26 mouse cellular contexts compared by ENCODE assay signal in the genomic region with DNA sequence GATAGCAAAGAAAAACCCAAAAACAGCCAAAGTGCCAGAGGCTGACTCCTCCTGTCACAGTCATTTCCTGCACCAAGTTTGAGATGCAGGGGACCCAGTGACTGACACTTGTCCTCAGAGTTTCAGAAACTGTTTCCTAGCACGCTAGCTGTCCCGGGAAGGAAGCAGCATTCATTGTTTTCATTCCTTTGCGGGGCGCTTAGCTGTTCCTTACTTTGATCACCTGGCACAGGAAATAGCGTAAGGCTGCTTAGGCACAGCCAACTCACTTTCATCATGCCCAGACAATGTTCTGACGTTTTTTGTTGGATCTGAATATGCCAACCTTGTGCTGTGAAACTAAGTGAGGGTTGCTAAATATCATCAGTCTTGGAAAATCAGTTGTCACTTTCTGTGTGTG. TPM values are rescaled to one million over a fixed set of nuclear protein-coding genes. Genes with fewer than 3 reads are reported as not detected.
A peak's percentile ranks its signal among the peaks of the same experiment; 100 is the strongest.
DNase-seq lines count a peak whose midpoint lies in the region; ATAC-seq and TF ChIP-seq lines count a peak whose summit lies in the region.
"Had no signal": no experiment of that assay in that cellular context is flagged by ENCODE, and none has a peak within 500 bp of the region (broad histone marks: within the 10 kb centered on the region; RNA-seq: fewer than 3 reads in every experiment).

No protein-coding gene starts in this region.

- no peaks in the 10 kb centered on the region for H3K9me3 ChIP-seq in heart, embryonic 11.5 days (replicated peaks; ENCODE audit: control insufficient read depth, low read length)
- H3K9me3 ChIP-seq in heart, postnatal 0 days (replicated peaks; ENCODE audit: control insufficient read depth, low read length), result no peaks in the 10 kb centered on the region
- no peaks in the 10 kb centered on the region for H3K9me3 ChIP-seq in heart, embryonic 12.5 days (replicated peaks)
- H3K9me3 ChIP-seq in liver, embryonic 11.5 days (ENCODE audit: control insufficient read depth, low read length), result no peaks in the 10 kb centered on the region
- H3K9me3 ChIP-seq in intestine, embryonic 16.5 days (ENCODE audit: control insufficient read depth, low read length), result no peaks in the 10 kb centered on the region
- H3K9me3 ChIP-seq: embryonic facial prominence, embryonic 12.5 days; forebrain, embryonic 15.5 days; hindbrain, embryonic 10.5 days had no signal

- ATAC-seq in heart, embryonic 11.5 days (replicated peaks; ENCODE audit: insufficient number of reproducible peaks, low FRiP score, low TSS enrichment), result no peak
- ATAC-seq in heart, postnatal 0 days (ENCODE audit: insufficient read depth, low read depth), result no peak
- no peak for ATAC-seq in heart, embryonic 12.5 days (ENCODE audit: insufficient number of reproducible peaks, low FRiP score)
- ATAC-seq in activated CD4-positive, CD25-positive, alpha-beta regulatory T cell, adult 4 months, result peak; percentile 10
- ATAC-seq in liver, embryonic 11.5 days (replicated peaks; ENCODE audit: low FRiP score), result no peak
- no peak for ATAC-seq in intestine, embryonic 16.5 days
- ATAC-seq: forebrain, embryonic 15.5 days; inflammation-experienced regulatory T-cells, adult 6 months had no signal

- no peaks in the 10 kb centered on the region for H3K36me3 ChIP-seq in heart, embryonic 11.5 days (ENCODE audit: control insufficient read depth, insufficient read depth, low read length)
- no peaks in the 10 kb centered on the region for H3K36me3 ChIP-seq in heart, postnatal 0 days (replicated peaks; ENCODE audit: control insufficient read depth, insufficient read depth, low read length)
- H3K36me3 ChIP-seq in heart, embryonic 12.5 days, result no peaks in the 10 kb centered on the region
- H3K36me3 ChIP-seq in liver, embryonic 11.5 days (ENCODE audit: control insufficient read depth, insufficient read depth, low read length), result no peaks in the 10 kb centered on the region
- H3K36me3 ChIP-seq in intestine, embryonic 16.5 days (ENCODE audit: control insufficient read depth, insufficient read depth, low read length), result no peaks in the 10 kb centered on the region
- H3K36me3 ChIP-seq: embryonic facial prominence, embryonic 12.5 days; forebrain, embryonic 15.5 days; hindbrain, embryonic 10.5 days had no signal

- H3K9ac ChIP-seq in heart, embryonic 11.5 days (ENCODE audit: low read depth, low read length), result no peak overlapping the region
- no peak overlapping the region for H3K9ac ChIP-seq in heart, postnatal 0 days (replicated peaks; ENCODE audit: low read depth, low read length)
- H3K9ac ChIP-seq in heart, embryonic 12.5 days, result no peak overlapping the region
- H3K9ac ChIP-seq in liver, embryonic 11.5 days (ENCODE audit: low read depth, low read length), result no peak overlapping the region
- no peak overlapping the region for H3K9ac ChIP-seq in intestine, embryonic 16.5 days (ENCODE audit: low read depth, low read length)
- H3K9ac ChIP-seq: embryonic facial prominence, embryonic 12.5 days; forebrain, embryonic 15.5 days; hindbrain, embryonic 14.5 days had no signal

- H3K27me3 ChIP-seq in heart, embryonic 11.5 days (ENCODE audit: control insufficient read depth, insufficient read depth, low read length), result no peaks in the 10 kb centered on the region
- no peaks in the 10 kb centered on the region for H3K27me3 ChIP-seq in heart, postnatal 0 days (ENCODE audit: control insufficient read depth, insufficient read depth, low read length)
- H3K27me3 ChIP-seq in heart, embryonic 12.5 days (replicated peaks), result no peaks in the 10 kb centered on the region
- no peaks in the 10 kb centered on the region for H3K27me3 ChIP-seq in liver, embryonic 11.5 days (replicated peaks; ENCODE audit: control insufficient read depth, insufficient read depth, low read length)
- no peaks in the 10 kb centered on the region for H3K27me3 ChIP-seq in intestine, embryonic 16.5 days (replicated peaks; ENCODE audit: control insufficient read depth, insufficient read depth, low read length)
- H3K27me3 ChIP-seq: embryonic facial prominence, embryonic 12.5 days; forebrain, embryonic 15.5 days had no signal

- H3K4me2 ChIP-seq in heart, embryonic 11.5 days, result no peak overlapping the region
- H3K4me2 ChIP-seq in heart, postnatal 0 days (ENCODE audit: low read depth, low read length), result no peak overlapping the region
- H3K4me2 ChIP-seq in heart, embryonic 12.5 days, result no peak overlapping the region
- no peak overlapping the region for H3K4me2 ChIP-seq in liver, embryonic 11.5 days
- no peak overlapping the region for H3K4me2 ChIP-seq in intestine, embryonic 16.5 days (ENCODE audit: low read depth, low read length)
- H3K4me2 ChIP-seq: embryonic facial prominence, embryonic 12.5 days; forebrain, embryonic 15.5 days; hindbrain, embryonic 14.5 days had no signal

- intact Hi-C loops in heart, postnatal 10 days (cut with DNase I), result no loop called here

- TF ChIP-seq EP300 in heart, postnatal 0 days (IDR thresholded peaks at IDR 0.05; ENCODE audit: low read depth), result no peak

- peaks cover 11% of the 10 kb centered on the region; the same call in 1 of the 2 replicates for H3K4me1 ChIP-seq in heart, embryonic 11.5 days (ENCODE audit: control insufficient read depth, insufficient read depth, low read length)
- H3K4me1 ChIP-seq in heart, postnatal 0 days (ENCODE audit: control insufficient read depth, insufficient read depth), result peaks cover 10% of the 10 kb centered on the region; the same call in 1 of the 2 replicates
- H3K4me1 ChIP-seq in heart, embryonic 12.5 days (replicated peaks), result peaks cover 27% of the 10 kb centered on the region
- H3K4me1 ChIP-seq in liver, embryonic 11.5 days (replicated peaks; ENCODE audit: control insufficient read depth, insufficient read depth, low read length), result no peaks in the 10 kb centered on the region; the same call in 1 of the 2 replicates
- H3K4me1 ChIP-seq in intestine, embryonic 16.5 days (ENCODE audit: control insufficient read depth, insufficient read depth, low read length), result peaks cover 4% of the 10 kb centered on the region; the same call in 1 of the 2 replicates
- H3K4me1 ChIP-seq: embryonic facial prominence, embryonic 12.5 days; forebrain, embryonic 15.5 days had no signal

- DNase-seq in heart, postnatal 10 days, result no peak
- no peak for DNase-seq in heart, postnatal 0 days (ENCODE audit: low spot score)
- no peak for DNase-seq in liver, embryonic 11.5 days (ENCODE audit: low spot score)
- DNase-seq: adrenal gland, postnatal 10 days; B cell, adult 2 months; cerebellum, adult 11 months; cerebellum, adult 8-10 months; cerebellum, postnatal 14 days; embryo, embryonic 11 days; gastrocnemius, postnatal 36 days; heart, postnatal 14 days; kidney, adult 11 months had no signal

- 0 out of 2 replicates have a peak overlapping the region, but pooled peaks have one; percentile 10 for H3K27ac ChIP-seq in heart, embryonic 11.5 days (ENCODE audit: low read depth, low read length)
- H3K27ac ChIP-seq in heart, postnatal 0 days (ENCODE audit: low read depth), result peak overlapping the region; percentile 5; the same call in 1 of the 2 replicates
- no peak overlapping the region for H3K27ac ChIP-seq in heart, embryonic 12.5 days (ENCODE audit: poor library complexity, severe bottlenecking)
- H3K27ac ChIP-seq in liver, embryonic 11.5 days (ENCODE audit: low read depth, low read length), result no peak overlapping the region
- no peak overlapping the region for H3K27ac ChIP-seq in intestine, embryonic 16.5 days (ENCODE audit: low read length)
- H3K27ac ChIP-seq: embryonic facial prominence, embryonic 12.5 days; forebrain, embryonic 15.5 days; hindbrain, embryonic 10.5 days; hindbrain, embryonic 14.5 days had no signal

- no peak overlapping the region for H3K4me3 ChIP-seq in heart, embryonic 11.5 days (ENCODE audit: low read depth, low read length)
- no peak overlapping the region for H3K4me3 ChIP-seq in heart, postnatal 0 days (ENCODE audit: low read depth, low read length)
- H3K4me3 ChIP-seq in heart, embryonic 12.5 days, result no peak overlapping the region
- no peak overlapping the region for H3K4me3 ChIP-seq in liver, embryonic 11.5 days (ENCODE audit: low read depth, low read length)
- no peak overlapping the region for H3K4me3 ChIP-seq in intestine, embryonic 16.5 days (ENCODE audit: low read length)
- H3K4me3 ChIP-seq: embryonic facial prominence, embryonic 12.5 days; forebrain, embryonic 15.5 days; hindbrain, embryonic 10.5 days had no signal

- TF ChIP-seq CTCF in heart, postnatal 0 days (IDR thresholded peaks at IDR 0.05; ENCODE audit: low read depth), result no peak

- 30% methylated on average over 6 of the region's 6 CpGs for WGBS in heart, embryonic 11.5 days (ENCODE audit: insufficient replicate concordance)
- 31% methylated on average over 6 of the region's 6 CpGs for WGBS in heart, postnatal 0 days
- 40% methylated on average over 6 of the region's 6 CpGs for WGBS in heart, embryonic 12.5 days
- 50% methylated on average over 6 of the region's 6 CpGs for WGBS in liver, embryonic 11.5 days
- WGBS in intestine, embryonic 16.5 days, result 67% methylated on average over 6 of the region's 6 CpGs

RNA-seq across cellular contexts. Expression of gene Xcl1, which starts 46.8 kb away (rescaled TPM):
- not detected in 2 replicates for polyA plus RNA-seq in heart, embryonic 11.5 days (2014; fragmentation: Nextera tagmentation; extraction: Ambion mirVana)
- not detected for total RNA-seq in heart, postnatal 10 days (2021)
- not detected in 2 replicates for total RNA-seq in heart, postnatal 0 days (2014; rRNA removed; ENCODE audit: low replicate concordance)
- polyA plus RNA-seq in heart, postnatal 0 days (2015; fragmentation: Nextera tagmentation; extraction: Ambion mirVana), result not detected in 2 replicates
- not detected in 2 replicates for polyA plus RNA-seq in heart, embryonic 12.5 days (2016; fragmentation: Nextera tagmentation; extraction: Ambion mirVana)
- 10 to 100 TPM in 1 of 2 experiments, 1 to 10 TPM in 1; 4.3 to 14.9 TPM for polyA plus RNA-seq in activated CD4-positive, CD25-positive, alpha-beta regulatory T cell, adult 4 months (2017; shearing (Covaris generic))
- polyA plus RNA-seq in liver, embryonic 11.5 days (2014; fragmentation: Nextera tagmentation; extraction: Ambion mirVana), result not detected in 2 replicates
- 0.46 and 1.1 TPM in 2 replicates for polyA plus RNA-seq in intestine, embryonic 16.5 days (2015; fragmentation: Nextera tagmentation; extraction: Ambion mirVana)
- total RNA-seq: adrenal gland, postnatal 10 days; ES-E14; gastrocnemius, adult 8-10 months; gastrocnemius, postnatal 36 days; heart, adult 8-10 months; heart, postnatal 14 days had no signal
- polyA plus RNA-seq: brain, embryonic 14.5 days; embryonic facial prominence, embryonic 12.5 days; forebrain, embryonic 11.5 days; forebrain, embryonic 15.5 days; hindbrain, embryonic 10.5 days; hindbrain, embryonic 14.5 days had no signal

Comparison
In these comparisons a context has a peak if more than half of its experiments do, and no peak if none do; other contexts are left out.
1. H3K27ac ChIP-seq: peak in heart, embryonic 11.5 days (single experiment) and heart, postnatal 0 days (single experiment); none in heart, embryonic 12.5 days (single experiment), liver, embryonic 11.5 days (single experiment) and intestine, embryonic 16.5 days (single experiment).